Mouse (Mus musculus) frontal cortex, postnatal 25 days (tissue): ENCODE measurements around the gene Hacd2.

Experiments
- DNase-seq, 2 experiments: peaks; one replicate each; pipeline ENCODE4 v3.0.0; 2022; ENCODE audit warnings: low spot score in 2 of 2

Hacd2 gene

DNA sequence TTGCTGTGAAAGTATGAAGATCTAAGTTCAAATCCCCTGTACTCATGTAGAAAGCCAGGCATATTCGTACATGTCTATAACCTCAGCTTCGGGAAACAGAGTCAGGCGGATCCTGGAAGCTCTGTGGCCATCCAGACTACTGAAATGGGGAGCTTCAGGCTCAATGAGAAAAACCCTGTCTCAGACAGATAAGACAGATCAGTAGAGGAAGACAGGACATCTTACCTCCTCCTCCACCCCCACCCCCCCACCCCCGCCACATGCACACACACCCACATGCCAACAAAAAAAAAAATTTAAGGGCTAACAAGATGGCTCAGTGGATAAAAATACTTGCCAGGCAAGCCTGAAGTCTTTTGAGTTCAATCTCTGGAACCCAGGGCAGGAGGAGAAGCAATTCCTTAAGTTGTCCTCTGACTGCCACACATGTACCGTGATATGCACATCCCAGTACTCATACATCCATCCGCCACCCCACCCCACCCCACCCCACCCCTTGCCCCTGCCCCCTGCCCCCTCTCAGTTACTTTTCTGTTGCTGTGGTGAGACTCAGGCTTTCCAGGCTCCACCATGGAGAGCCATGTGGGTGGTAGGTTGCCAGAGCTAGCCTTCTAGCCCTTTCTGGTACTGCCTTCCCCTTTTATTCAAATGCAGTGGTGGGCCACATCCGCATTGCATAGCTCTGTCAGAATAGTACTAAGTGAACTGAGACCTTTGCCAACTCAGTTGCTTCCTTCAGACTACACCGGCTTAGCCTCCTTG lies 32.4 kb downstream of the Hacd2 start:
- DNase-seq, result no peak

DNA sequence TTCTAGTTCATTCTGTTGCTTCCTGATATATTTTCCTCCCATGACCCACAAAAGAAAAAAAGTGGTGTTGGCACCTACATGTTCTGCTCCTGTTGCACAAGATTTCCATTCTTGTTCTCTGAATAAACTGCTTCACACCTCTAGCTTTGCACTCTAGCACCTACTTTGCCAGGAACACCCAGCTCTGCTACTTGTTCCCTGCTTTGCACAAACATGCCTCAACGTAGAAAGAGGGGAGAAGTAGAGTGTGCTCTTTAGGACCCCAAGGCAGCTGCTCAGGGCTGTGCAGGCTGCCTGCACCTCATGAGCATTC lies 32.9 kb downstream of the Hacd2 start:
- DNase-seq, result no peak

DNA sequence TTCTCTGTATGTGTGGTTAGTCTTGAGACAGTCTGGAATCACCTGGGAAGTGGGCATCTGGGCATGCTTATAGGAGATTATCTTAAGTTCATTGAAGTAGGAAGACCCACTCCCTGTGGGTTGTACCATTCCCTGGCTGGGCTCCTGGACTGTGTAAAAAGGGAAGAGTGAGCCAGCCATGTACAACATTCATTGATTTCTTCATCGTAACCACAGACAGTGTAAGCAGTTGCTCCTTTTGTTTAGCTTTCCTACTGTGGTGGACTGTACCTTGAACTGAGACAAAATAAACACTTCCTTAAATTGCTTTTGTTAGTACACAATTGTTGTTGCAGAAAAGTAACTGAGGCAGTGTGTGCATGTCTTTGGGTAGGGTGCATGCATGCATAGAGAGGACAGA lies 33.6 kb downstream of the Hacd2 start:
- DNase-seq, result no peak

DNA sequence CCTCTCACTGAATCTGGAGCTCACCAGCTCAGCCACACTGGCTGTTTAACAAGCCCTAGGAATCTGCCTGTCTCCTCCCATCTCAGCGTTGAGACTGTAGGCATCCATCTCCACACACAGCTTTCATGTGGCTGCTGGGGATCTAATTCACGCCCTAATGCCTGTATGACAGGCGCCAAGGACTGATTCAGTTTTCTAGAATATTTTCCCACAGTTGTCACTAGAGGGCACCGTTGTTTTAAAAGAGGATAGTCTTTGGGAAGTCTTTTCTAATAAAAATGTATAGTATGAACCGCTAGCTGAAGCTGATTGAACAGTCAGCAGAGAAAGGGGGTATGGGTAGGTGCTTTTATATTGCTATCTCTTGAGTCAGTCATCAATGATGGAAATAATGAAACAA lies 34.1 kb downstream of the Hacd2 start:
- no peak for DNase-seq

DNA sequence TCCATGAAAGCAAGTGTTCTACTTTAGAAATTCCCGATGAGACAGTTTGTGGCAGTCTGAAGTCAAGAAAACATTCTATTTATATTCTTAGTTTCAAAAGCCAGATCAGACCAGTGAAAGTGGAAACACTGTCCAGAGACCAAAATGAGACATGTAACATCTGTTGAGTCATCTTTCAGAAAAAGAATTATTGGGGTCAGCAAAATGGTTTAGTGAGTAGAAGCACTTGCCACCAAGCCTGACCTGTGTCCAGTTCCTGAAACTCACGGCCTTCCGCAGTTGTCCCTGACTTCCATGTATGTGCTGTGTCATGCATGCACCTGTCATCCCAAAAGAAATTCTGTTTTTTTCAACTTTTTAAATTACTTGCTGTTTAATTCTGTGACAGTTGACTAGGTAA lies 34.6 kb downstream of the Hacd2 start:
- DNase-seq, result no peak

DNA sequence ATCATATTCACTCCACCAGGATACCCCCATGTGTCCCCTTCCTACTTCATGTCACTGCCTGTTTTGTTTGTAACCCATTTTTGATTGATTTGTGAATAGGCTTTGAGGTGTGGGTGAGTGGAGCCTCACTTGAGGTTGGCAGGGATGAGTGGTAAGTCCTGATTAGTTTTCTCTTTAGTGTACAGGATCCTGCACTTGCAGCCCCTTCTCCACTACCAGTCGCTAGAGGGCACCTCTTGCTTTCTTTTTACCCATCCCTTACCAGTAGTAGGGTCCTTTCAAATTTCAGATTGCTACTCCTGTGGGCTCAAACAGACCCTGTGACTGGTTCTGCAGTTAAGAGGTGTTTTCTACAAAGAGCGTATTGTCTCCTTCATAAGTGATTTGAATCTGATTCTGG lies 38.8 kb downstream of the Hacd2 start:
- DNase-seq, result no peak

DNA sequence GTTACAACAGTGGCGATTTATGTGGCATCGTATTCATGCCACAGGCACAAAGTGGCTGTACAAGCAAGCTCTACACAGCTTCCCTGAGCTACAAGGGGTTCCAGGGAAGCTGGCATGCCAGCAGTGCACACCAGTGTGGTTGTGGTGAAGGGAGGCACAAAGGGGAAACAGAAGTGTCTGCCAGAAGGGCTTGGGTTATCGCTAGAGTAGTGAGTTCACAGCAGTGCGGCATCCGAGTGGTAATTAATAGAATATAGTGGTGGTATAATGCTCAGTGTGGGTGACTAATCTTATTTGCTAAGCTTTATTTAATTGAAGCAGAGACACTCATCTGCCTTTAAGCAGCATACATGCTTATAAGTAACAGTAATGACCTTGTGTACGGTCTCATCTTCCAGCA lies 43.5 kb downstream of the Hacd2 start:
- DNase-seq, result no peak

DNA sequence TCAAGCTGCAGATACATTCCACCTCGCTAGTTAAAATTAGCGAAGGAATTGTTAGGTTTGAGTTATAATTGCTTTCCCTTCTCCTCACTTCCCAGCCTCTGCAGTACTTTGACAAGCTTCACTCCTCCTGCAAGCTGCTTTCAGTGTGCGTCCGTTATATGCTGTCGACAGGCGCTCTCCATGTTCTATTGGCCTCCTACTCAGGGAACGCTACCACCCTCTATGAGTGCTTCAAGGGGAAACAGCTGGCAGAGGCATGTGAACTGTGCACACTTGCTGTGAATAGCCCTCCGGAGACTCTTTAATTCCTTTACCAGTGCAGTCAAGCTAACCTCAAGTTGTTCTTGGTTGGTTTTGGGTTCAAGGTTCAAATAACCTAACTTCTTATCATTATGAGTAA lies 44.9 kb downstream of the Hacd2 start:
- no peak for DNase-seq

DNA sequence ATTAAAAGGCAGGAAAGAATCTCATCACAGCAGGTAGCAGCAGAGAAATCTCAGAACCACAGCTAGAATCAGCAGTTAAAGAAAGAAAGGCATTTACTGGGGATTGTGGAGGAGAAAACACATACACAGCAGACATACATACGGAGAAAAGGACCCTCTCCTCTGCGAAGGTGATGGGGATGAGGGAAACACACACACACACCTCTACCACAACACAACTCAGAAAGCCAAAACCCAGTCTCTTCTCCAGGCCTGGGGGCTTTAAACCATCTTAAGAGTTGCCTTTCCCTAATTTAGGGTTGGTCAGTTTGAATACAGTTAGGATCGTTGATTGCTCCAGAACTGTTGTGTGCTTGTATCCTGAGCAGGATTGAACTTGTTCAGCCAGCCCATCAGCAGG lies 45.4 kb downstream of the Hacd2 start:
- no peak for DNase-seq

DNA sequence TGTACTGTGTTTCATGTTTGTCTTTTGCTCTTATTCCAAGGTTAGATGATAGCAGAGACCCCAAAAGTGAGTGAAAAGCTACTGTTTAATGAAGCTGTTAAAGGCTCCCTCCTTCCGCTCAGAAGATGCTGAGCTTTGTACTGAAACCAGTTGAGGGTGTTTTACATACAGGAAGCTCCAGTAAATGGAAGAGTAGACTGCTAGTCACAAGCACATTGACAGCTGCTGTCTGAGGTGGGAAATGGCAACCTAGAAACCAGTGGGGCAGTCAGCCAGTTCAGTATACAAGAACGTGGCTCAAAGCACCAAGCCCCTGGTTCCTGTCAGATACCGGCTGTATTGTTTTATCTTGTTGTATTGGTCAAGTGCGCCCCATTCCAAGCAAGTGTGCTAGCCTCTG lies 46.7 kb downstream of the Hacd2 start:
- DNase-seq, result no peak

DNA sequence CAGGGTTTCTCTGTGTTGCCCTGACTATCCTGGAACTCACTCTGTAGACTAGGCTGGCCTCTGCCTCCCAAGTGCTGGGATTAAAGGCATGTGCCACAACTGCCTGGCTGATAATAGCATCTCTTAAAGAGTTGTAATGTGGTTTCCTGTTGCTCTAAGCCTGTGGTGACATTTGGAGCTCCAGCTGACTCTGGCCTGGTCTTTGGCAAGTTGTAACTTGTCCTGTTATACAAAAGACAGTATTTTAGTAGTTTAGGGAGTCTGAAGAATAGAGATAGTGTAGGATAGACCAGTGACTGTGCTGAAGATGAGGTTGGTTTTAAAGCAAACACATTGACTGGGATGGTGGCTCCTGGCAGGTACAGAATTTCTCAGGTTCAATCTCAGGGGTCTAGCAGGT lies 52.2 kb downstream of the Hacd2 start:
- no peak for DNase-seq

DNA sequence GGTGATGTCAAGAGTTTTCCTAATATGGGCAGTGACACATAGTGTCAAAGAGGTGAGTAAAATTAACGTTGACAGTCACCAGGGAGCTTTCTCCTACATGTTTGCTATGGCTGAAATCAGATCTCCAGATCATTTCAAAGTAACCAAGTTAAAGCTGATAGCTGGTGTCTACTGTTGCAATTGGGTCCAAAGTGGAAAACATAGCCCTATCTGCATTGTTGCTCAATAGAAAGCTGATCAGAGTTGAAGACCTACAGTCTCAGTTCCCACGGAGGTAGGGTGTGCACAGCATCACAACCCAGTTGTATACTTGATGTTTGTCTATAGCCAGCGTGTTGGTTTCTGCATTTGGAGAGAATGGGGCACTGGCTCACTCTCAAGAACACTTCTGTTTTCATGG lies 53.4 kb downstream of the Hacd2 start:
- DNase-seq, result no peak

DNA sequence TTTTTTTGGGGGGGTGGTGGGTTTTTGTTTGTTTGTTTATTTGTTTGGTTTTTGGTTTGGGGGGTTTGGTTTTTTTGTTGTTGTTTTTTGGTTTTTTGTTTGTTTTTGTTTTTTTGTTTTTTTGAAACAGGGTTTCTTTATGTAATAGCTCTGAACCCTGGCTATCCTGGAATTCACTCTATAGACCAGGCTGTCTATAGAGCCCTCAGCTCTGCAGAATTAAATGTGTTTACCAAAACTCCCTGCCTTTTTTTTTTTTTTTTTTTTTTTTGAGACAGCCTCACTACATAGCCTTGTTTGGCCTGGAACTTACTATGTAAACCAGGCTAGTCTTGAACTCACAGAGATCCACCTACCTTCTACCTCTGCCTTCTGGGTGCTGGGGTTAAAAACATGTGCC lies 71.3 kb downstream of the Hacd2 start:
- no peak for DNase-seq

DNA sequence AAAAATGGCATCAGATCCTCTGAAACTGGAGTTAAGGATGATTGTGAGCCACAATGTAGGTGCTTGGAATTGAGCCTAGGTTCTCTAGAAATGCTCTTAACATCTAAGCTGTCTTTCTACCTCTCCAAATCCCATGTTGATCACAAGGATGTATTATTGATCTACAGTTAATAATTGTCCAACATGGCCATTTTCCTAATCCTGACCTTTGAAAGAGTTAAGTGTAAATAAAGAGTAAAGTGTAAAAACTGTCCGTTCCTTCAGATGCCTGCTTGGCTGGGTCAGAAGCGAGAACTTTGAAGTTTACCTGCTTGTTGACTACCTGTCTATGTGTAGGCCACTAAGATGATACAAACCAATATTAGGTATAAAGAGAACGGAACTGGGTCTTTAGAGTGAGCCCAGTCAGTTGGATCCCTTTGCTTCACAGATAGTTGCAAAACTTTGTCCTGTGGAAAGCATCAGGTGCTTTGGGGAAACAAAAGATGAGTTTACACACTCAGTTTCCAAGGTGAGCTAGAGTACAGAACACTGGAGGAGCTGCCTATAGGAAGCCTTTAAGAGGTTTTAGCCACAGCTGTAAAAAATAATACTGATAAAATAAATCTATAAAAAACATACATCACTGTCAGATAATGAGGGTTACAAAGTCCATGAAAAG lies 75.8 kb downstream of the Hacd2 start:
- no peak for DNase-seq

DNA sequence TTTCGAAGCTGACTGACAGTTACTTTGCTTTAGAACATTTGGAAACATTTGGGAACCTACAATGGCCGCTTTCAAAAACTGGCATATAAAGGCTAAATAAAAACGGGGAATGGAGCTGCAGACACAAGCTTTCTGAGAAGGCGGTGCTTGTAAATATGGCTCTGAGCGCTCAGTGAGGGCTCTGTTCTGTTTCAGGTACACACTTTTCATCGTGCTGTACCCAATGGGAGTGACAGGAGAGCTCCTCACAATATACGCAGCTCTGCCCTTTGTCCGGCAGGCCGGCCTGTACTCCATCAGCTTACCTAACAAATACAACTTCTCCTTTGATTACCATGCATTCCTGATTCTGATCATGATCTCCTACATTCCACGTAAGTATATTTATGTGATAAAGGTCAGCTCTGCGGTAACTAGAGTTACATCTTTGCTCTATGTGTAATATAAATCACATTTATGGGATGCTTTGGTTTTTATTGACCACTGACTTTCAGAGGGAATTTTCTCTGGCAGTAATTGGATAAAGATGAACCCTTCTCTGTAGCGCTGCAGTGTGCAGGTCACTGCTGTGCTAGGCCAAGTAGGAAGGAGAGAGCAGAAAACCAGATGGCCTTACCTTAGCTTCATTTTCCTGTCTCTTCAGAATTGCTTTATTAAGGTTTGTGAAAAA lies 79.7 kb downstream of the Hacd2 start:
- DNase-seq, result no peak

DNA sequence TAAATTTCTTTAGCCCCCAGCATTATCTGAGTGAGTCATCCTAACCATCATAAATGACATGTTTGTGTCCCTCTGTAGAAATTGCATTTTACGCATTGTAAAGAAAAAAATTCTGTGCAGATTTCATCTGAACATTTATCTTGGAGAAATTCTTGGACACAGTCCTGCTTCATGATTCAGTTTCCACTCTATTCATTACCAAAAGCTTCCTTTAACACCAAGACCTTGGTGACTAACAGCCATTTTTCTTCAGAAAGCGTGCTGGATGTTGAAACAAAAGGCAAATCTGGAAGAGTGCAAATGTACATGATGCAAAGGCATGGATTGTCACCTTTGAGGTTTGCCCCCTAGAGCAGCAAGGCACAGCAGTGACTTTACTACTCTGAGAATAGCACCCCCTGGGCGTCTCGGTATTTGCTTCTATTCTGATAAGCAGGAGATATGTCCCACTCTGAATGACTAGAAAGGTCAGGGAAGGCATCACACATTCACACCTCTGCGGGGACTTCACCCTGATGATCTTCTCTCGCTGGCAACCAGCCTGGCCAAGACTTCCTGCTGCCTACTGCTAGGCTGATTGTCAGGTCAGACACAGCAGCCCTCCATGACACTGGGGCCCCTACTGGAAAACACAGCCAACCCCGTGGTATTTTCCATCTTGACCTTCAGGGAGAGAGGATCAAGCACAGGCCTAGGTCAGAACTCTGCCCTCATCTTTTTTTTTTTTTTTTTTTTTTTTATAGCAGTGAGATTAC lies 80.8 kb downstream of the Hacd2 start:
- DNase-seq, result no peak

DNA sequence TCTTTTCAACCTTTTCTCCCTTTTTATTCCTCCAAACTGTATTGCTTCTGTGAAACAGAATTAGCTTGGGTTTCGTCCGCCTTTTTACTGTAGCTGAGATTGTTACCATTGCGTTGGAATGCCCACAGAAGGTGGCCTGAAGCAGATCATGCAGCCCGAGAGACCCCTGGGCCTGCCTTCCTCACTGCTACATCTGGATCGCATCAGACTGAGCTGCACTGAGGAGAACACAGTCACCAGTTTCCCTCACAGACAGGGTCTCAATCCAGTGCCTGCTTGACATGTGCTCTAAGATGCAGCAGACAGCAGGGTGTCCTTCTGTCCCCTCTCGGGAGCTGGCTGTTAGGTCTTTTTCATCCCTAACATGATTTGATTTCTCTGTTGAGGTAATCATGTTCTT lies 85.8 kb downstream of the Hacd2 start:
- DNase-seq, result no peak

DNA sequence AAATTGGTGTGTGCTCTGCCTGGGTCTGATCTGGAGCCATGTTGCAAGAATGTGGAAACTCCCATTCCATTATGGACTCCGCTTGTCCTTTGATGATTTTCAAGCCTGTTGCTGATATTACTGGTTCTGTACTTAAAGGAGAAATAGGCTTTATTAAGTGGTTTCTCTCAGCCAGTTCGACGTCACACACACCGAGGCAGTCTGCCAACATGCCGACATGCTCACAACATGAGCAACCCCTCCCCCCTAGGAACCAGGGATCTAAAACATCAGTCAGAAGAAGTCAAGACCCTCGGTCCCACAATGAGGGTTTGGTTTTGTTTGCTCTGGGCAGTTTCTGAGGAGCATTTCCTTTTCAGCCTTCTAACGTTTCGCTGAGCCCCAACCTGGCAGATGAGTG lies 86.9 kb downstream of the Hacd2 start:
- DNase-seq, result no peak

DNA sequence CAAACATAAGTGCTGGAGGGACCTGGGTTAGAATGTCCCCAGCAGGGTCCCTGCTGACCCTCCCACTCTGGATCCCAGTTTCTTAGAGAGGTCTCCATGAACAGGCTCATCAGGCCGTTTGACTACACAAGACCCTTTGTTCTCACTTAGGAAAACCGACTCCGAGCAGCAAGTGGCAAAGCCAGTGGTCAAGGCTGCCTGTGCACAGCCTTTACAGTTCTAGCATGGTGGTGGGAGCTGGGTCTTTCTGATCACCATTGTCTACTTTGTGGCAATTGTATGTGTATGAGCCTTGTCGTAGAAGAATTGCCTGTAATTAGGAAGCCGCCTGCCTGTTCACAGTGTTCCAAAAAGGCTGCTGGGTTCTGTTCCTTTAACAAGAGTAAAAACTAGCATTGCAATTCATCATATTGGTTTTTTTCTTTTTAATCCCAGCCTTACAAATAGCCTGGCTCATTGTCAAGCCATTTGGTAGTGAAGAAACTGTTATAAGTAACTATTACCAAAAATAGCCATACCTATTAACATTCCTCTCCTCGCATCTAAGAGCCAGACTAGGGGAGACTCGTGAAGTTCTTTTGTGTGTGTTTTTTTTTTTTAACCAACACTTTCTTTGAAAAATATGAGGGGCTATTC lies 87.5 kb downstream of the Hacd2 start:
- DNase-seq, result no peak

DNA sequence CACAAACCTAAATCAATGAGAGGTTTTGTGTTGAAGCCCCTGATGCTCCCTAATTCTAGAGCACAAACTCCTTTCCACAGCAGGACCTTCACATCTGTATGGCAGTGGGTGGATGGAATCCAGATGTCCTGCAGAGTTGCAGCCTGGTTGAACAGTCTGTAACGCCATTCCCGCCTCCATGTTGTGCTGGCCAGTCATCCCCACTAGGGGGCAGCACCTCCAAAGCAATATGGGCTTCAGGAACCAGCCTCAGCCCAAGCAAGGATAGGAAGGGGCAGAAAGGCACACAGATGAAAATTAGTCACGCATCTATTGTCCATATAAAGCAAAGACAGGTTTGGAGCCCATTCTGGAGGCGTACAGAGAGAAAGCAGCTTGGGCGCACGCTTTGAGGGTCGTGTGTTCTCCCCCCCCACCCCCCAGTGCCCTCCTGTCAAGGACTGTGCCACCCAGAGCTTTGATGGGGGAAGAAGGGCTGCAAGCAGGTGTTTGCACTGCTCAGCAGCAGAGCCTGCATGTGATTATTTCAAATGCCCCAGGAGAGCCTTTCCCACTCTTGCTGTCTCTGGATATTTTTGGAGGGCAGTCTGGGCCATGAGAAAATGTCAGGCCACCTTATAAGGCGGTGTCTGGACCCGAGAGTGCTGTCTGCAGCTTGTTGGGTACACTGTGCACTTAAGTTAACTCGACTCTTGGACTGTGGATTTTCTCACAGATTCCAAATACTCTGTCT lies 88.3 kb downstream of the Hacd2 start:
- peak; percentile 87 to 88 for DNase-seq

DNA sequence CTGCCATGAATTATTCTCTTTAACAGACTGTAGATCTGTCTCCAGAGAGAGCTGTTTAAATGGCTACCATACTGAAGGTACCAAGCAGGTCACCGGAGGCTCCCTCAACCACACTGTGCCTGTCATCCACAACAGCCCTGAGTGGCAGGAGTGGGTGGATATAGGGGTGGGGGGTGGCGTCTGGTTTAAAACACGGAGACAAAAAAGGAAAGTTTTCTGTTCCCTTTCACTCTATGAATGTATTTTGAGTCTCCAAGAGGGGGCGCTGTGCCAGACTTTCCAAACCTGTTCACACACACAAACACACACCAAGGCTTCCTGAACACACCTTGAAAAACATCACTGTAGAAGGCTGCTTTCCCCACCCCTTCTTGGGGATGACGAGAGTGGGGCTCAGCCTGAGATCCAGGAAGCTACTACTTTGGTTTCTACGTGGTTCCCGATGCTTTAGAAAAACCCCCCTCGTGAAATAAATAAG lies 89.0 kb downstream of the Hacd2 start:
- DNase-seq, result peak in 1 of 2 experiments; percentile 21
